Mouse (Mus musculus): ENCODE results near the gene Gatad2b. TPM values are rescaled to one million over a fixed set of nuclear protein-coding genes. Genes with fewer than 3 reads are reported as not detected.

The Gatad2b gene
- total RNA-seq, 2 experiments from 2014 or later = 101 to 117 TPM

GRCm38 (mm10) chr3:90406414-90406813 is 113.4 kb downstream of the Gatad2b start:
- no peak for DNase-seq
- intact Hi-C loops (cut with DNase I) = no loop called here

- DNase-seq = no peak
- intact Hi-C loops (cut with DNase I) = no loop called here
Measured at GRCm38 (mm10) chr3:90408721-90409120, 115.7 kb downstream of the Gatad2b start.

- intact Hi-C loops (cut with DNase I) = loop anchor here (5.0 kb wide), 1 partner anchor 55 kb away; the partner anchor contains the start of gene Npr1
- peak; percentile 69 for DNase-seq
Measured at GRCm38 (mm10) chr3:90412312-90413010, 119.5 kb downstream of the Gatad2b start.

GRCm38 (mm10) chr3:90413011-90413396 is 120.0 kb downstream of the Gatad2b start:
- no peak for DNase-seq
- intact Hi-C loops (cut with DNase I) = loop anchor here (5.0 kb wide), 1 partner anchor 54 kb away; the partner anchor contains the start of gene Npr1

Small RNA genes within 50 kb of the gene (microRNA-seq; reads per million reads assigned to microRNA genes)
- not detected for gene Mir7012

Other genes starting within 250 kb of the Gatad2b start
- gene 4933434E20Rik, start 241.5 kb upstream of the Gatad2b start, total RNA-seq (2021) = 10 to 100 TPM; 72.3 to 83.5 TPM
- gene Ubap2l, start 240.6 kb upstream of the Gatad2b start, total RNA-seq (2021) = 100 to 1,000 TPM; 212 to 217 TPM
- 100 to 1,000 TPM; 291 to 310 TPM for gene Tpm3, start 220.5 kb upstream of the Gatad2b start, total RNA-seq (2021)
- gene Nup210l, start 189.0 kb upstream of the Gatad2b start, total RNA-seq (2021) = under 1 TPM; 0.46 to 0.50 TPM
- 1,000 to 10,000 TPM; 1,145 to 1,256 TPM for gene Rps27, start 79.5 kb upstream of the Gatad2b start, total RNA-seq (2021)
- gene Rab13, start 79.5 kb upstream of the Gatad2b start, total RNA-seq (2021) = 10 to 100 TPM; 11.5 to 12.1 TPM
- 10 to 100 TPM; 42.7 to 53.0 TPM for gene Jtb, start 61.6 kb upstream of the Gatad2b start, total RNA-seq (2021)
- gene Creb3l4, start 49.7 kb upstream of the Gatad2b start, total RNA-seq (2021) = under 1 TPM; 0.24 to 0.28 TPM
- 10 to 100 TPM; 41.2 TPM for gene Slc39a1, start 45.0 kb upstream of the Gatad2b start, total RNA-seq (2021)
- gene Crtc2, start 39.0 kb upstream of the Gatad2b start, total RNA-seq (2021) = 10 to 100 TPM; 29.6 to 31.4 TPM
- gene Dennd4b, start 28.0 kb upstream of the Gatad2b start, total RNA-seq (2021) = 10 to 100 TPM; 29.8 to 29.9 TPM
- gene Slc27a3, start 96.8 kb downstream of the Gatad2b start, total RNA-seq (2021) = 10 to 100 TPM; 25.8 to 26.3 TPM
- 10 to 100 TPM; 71.0 to 73.8 TPM for gene Ints3, start 140.4 kb downstream of the Gatad2b start, total RNA-seq (2021)
- gene Npr1, start 172.7 kb downstream of the Gatad2b start, total RNA-seq (2021) = 1 to 10 TPM; 3.1 to 3.8 TPM
- gene Ilf2, start 182.9 kb downstream of the Gatad2b start, total RNA-seq (2021) = 100 to 1,000 TPM; 155 to 161 TPM
- 10 to 100 TPM; 35.4 to 37.2 TPM for gene Snapin, start 197.9 kb downstream of the Gatad2b start, total RNA-seq (2021)
- gene Chtop, start 216.3 kb downstream of the Gatad2b start, total RNA-seq (2021) = 100 to 1,000 TPM; 193 to 199 TPM
- gene S100a1, start 221.2 kb downstream of the Gatad2b start, total RNA-seq (2021) = 10 to 100 TPM; 25.2 to 25.4 TPM
- gene S100a13, start 221.3 kb downstream of the Gatad2b start, total RNA-seq (2021) = 10 to 100 TPM in 1 of 2 experiments, 1 to 10 TPM in 1; 9.7 to 12.2 TPM
- gene S100a14, start 233.7 kb downstream of the Gatad2b start, total RNA-seq (2021) = not detected
- gene S100a16, start 244.1 kb downstream of the Gatad2b start, total RNA-seq (2021) = 10 to 100 TPM; 46.9 to 51.6 TPM